Mouse (Mus musculus) stomach, postnatal 0 days (tissue): ENCODE measurements around the gene Atp1b1.

ENCODE experiments used
- CTCF ChIP-seq: IDR thresholded peaks from 2 replicates; pipeline ENCODE4 v1.5.1; 2016; ENCODE audit warnings: antibody characterized with exemption, low read depth, mild to moderate bottlenecking, moderate library complexity
- EP300 ChIP-seq: optimal IDR thresholded peaks from 2 replicates; pipeline ENCODE3; 2016; ENCODE audit warnings: antibody characterized with exemption

DNA sequence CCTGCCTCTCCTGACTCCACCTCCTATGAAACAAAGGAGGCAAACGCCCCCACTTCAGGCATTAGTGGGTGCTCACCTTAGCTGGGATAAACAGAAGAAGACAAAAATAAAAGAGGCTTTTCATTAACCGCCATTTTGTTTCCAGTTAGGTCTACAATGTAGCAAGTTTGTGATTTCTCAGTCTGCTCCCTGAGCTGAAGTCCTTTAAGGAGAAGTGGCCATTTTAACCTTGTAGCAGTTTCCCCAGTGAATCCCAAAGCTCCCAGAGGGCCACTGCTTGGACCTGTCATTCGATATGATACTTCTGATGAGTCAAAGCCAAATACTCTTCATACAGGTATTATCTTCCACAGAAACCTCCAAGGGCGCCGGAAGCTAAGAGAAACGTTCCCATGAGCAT, 10.6 kb downstream of the Atp1b1 start:
- TF ChIP-seq EP300, result no peak
- no peak for TF ChIP-seq CTCF
